Mouse (Mus musculus): ENCODE measurements at regions not wholly inside any gene's neighbourhood (a gene's known extent, or its start where the extent isn't known, plus 50 kb on each side); places are given as distances from the start of the nearest gene placed in this dataset.

DNA sequence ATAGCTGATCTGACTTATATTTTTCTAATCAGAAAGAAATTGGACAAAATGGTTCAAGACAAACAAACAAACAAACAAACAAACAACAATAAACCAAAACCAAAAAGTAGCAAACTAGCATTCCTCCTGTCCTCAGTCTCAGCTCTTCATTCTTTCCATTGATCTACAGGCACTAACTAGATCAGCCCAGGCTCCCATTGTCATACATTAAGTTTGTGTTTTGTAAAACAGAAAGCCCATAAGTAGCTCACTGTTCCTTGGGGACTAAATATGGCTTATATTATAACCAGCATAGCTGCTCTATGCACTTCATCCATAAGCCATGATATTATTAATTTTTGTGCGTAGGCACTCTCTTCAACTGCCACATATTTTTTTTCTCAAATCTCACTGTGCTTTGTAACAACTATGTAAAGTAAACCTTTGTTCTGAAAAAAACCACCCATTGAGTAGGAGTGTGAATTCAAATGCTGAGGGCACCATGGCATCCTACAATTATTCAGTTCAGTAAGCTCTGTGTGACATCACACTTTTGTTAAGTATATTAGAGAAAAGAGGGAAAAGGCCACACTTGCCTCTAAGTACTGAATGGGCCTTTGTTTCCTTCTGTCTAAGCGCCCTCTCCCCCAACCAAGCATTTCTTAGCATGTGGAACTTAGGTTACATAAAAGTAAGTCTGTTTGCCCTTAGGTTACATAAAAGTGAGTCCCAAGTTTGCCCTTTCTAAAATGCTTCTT lies 108.7 kb upstream of the Abcb5 start:
- Histone ChIP-seq H3K27ac (ENCODE audit: low read depth, low read length) (no peak overlapping the region), H3K4me2 (ENCODE audit: low read depth, low read length) (no peak overlapping the region), H3K36me3 (ENCODE audit: control insufficient read depth, insufficient read depth, low read length) (no peaks in the 10 kb centered on the region), H3K4me3 (ENCODE audit: low read depth, low read length) (no peak overlapping the region), H3K9me3 (ENCODE audit: control insufficient read depth, low read length) (no peaks in the 10 kb centered on the region), H3K9ac (replicated peaks; ENCODE audit: low read depth, low read length) (no peak overlapping the region), H3K4me1 (ENCODE audit: control insufficient read depth, insufficient read depth, low read length) (no peaks in the 10 kb centered on the region), H3K27me3 (ENCODE audit: control insufficient read depth, insufficient read depth, low read length) (no peaks in the 10 kb centered on the region)
- 16% methylated on average over 2 of the region's 2 CpGs for WGBS
- peak; percentile 66; the same call in 1 of the 2 replicates for ATAC-seq (ENCODE audit: low read depth)

DNA sequence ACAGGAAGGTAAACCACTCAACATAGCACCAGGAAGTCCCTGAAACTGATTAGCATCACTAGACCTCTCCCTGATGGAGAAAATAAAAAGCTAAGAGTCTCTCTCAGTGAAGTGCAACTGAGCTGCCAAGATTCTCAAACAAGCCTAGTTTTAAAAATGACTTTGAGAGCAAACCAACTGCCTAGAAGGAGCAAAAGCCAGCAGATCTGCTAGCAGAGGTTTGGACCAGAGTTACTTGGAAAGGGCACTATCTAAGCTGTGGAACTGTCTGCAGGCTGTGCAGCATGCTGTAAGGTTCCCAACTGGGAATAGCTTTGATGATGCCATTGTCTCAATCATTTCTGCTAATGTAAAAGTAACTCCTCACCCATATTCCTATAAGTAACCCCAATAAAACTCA lies 107.9 kb upstream of the Abcb5 start:
- ATAC-seq (ENCODE audit: low read depth): no peak
- no peak overlapping the region for H3K27ac ChIP-seq (ENCODE audit: low read depth, low read length)
- no peak overlapping the region for H3K4me3 ChIP-seq (ENCODE audit: low read depth, low read length)
- H3K36me3 ChIP-seq (ENCODE audit: control insufficient read depth, insufficient read depth, low read length): no peaks in the 10 kb centered on the region
- H3K4me1 ChIP-seq (ENCODE audit: control insufficient read depth, insufficient read depth, low read length): no peaks in the 10 kb centered on the region
- no peaks in the 10 kb centered on the region for H3K27me3 ChIP-seq (ENCODE audit: control insufficient read depth, insufficient read depth, low read length)
- H3K9ac ChIP-seq (replicated peaks; ENCODE audit: low read depth, low read length): no peak overlapping the region
- H3K4me2 ChIP-seq (ENCODE audit: low read depth, low read length): no peak overlapping the region
- no peaks in the 10 kb centered on the region for H3K9me3 ChIP-seq (ENCODE audit: control insufficient read depth, low read length)

DNA sequence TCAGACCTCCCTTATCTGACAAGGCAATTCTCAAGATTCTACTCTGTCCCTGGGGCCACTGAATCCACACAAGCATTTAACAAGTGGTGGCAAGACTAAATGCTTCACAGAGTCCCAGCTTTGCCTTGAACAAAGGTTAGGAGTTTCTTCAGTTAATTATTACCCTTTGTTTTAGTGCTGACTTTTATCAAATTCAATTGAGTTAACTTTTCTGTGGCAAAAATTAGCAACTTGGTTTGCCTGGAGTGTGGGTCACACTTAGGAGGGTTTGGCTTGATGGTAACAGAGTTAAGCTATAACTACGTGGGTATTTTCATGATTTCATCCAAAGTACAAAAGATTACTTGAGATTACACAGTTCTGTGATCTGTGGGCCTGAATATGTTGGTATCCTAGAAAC lies 104.7 kb upstream of the Abcb5 start:
- H3K36me3 ChIP-seq (ENCODE audit: control insufficient read depth, insufficient read depth, low read length): no peaks in the 10 kb centered on the region
- no peak overlapping the region for H3K27ac ChIP-seq (ENCODE audit: low read depth, low read length)
- no peaks in the 10 kb centered on the region for H3K27me3 ChIP-seq (ENCODE audit: control insufficient read depth, insufficient read depth, low read length)
- no peaks in the 10 kb centered on the region for H3K9me3 ChIP-seq (ENCODE audit: control insufficient read depth, low read length)
- no peak overlapping the region for H3K9ac ChIP-seq (replicated peaks; ENCODE audit: low read depth, low read length)
- H3K4me3 ChIP-seq (ENCODE audit: low read depth, low read length): no peak overlapping the region
- no peaks in the 10 kb centered on the region for H3K4me1 ChIP-seq (ENCODE audit: control insufficient read depth, insufficient read depth, low read length)
- WGBS: 88% methylated on average over 1 of the region's 1 CpGs
- no peak overlapping the region for H3K4me2 ChIP-seq (ENCODE audit: low read depth, low read length)
- no peak for ATAC-seq (ENCODE audit: low read depth)

DNA sequence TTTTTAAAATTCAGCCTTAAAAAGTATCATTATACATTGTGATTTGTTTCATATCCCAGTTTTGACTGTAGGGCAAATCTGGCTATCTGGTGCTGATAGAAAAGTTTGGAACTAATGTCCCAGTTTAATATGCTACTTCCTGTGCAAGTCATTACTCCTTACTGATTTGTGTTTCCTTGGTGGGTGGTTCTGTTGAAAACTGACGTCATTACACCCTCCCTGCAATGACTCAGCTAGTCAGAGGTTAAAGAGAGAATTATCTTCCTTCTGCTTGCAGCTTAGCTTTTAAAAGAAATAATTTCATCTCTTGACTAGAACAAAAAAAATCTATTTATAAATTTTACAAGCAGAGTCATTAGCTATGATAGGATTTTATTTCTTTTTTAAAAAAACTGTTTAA lies 104.2 kb upstream of the Abcb5 start:
- no peak overlapping the region for H3K27ac ChIP-seq (ENCODE audit: low read depth, low read length)
- no peaks in the 10 kb centered on the region for H3K4me1 ChIP-seq (ENCODE audit: control insufficient read depth, insufficient read depth, low read length)
- H3K27me3 ChIP-seq (ENCODE audit: control insufficient read depth, insufficient read depth, low read length): no peaks in the 10 kb centered on the region
- 26% methylated on average over 1 of the region's 1 CpGs for WGBS
- no peak overlapping the region for H3K4me2 ChIP-seq (ENCODE audit: low read depth, low read length)
- H3K9me3 ChIP-seq (ENCODE audit: control insufficient read depth, low read length): no peaks in the 10 kb centered on the region
- no peak overlapping the region for H3K9ac ChIP-seq (replicated peaks; ENCODE audit: low read depth, low read length)
- no peaks in the 10 kb centered on the region for H3K36me3 ChIP-seq (ENCODE audit: control insufficient read depth, insufficient read depth, low read length)
- H3K4me3 ChIP-seq (ENCODE audit: low read depth, low read length): no peak overlapping the region
- no peak for ATAC-seq (ENCODE audit: low read depth)

DNA sequence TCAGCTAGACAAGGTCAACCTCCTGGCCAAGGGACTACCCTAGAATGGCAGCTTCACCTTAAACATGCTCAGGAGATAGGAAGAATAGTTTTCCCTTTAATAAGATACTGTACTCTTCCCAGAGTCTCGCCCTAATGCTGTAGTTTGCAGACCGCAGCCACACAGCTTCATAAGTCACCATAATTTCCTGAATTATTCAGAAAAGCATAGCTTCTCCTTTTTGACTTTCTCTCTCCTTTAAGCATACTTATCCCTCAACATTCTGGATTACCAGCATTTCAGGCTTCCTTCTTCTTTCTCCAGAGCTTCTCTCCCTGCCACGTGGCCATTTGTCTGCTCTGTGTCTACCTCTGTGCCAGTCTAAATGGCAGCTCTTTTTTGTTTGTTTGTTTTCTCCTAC lies 103.5 kb upstream of the Abcb5 start:
- H3K36me3 ChIP-seq (ENCODE audit: control insufficient read depth, insufficient read depth, low read length): no peaks in the 10 kb centered on the region
- no peak for ATAC-seq (ENCODE audit: low read depth)
- H3K27ac ChIP-seq (ENCODE audit: low read depth, low read length): no peak overlapping the region
- WGBS: 80% methylated on average over 3 of the region's 3 CpGs
- no peaks in the 10 kb centered on the region for H3K9me3 ChIP-seq (ENCODE audit: control insufficient read depth, low read length)
- H3K4me1 ChIP-seq (ENCODE audit: control insufficient read depth, insufficient read depth, low read length): no peaks in the 10 kb centered on the region
- H3K9ac ChIP-seq (replicated peaks; ENCODE audit: low read depth, low read length): no peak overlapping the region
- H3K27me3 ChIP-seq (ENCODE audit: control insufficient read depth, insufficient read depth, low read length): no peaks in the 10 kb centered on the region
- no peak overlapping the region for H3K4me3 ChIP-seq (ENCODE audit: low read depth, low read length)
- no peak overlapping the region for H3K4me2 ChIP-seq (ENCODE audit: low read depth, low read length)

DNA sequence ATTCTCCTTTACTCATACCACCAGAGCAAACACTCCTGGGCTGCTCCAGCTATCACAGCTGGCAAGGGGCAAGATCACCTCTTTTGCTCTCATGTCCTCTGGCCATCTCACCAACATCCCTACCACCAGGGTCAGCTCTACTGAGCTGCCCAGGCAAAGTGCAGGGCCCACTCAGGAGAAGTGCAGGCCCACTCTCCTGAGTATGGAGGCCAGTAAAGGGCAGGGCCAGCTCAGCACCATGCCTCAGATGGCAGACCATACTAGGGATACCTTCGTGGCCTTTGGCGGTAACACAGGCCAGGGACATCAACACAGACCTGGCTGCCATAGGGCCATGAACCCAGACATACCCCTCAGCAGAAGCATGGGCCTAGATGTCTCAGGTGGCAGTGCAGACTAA lies 101.9 kb upstream of the Abcb5 start:
- Histone ChIP-seq H3K4me3 (ENCODE audit: low read depth, low read length) (no peak overlapping the region), H3K27ac (ENCODE audit: low read depth, low read length) (no peak overlapping the region), H3K36me3 (ENCODE audit: control insufficient read depth, insufficient read depth, low read length) (no peaks in the 10 kb centered on the region), H3K9ac (replicated peaks; ENCODE audit: low read depth, low read length) (no peak overlapping the region), H3K4me2 (ENCODE audit: low read depth, low read length) (no peak overlapping the region), H3K27me3 (ENCODE audit: control insufficient read depth, insufficient read depth, low read length) (no peaks in the 10 kb centered on the region), H3K4me1 (ENCODE audit: control insufficient read depth, insufficient read depth, low read length) (no peaks in the 10 kb centered on the region), H3K9me3 (ENCODE audit: control insufficient read depth, low read length) (no peaks in the 10 kb centered on the region)
- ATAC-seq (ENCODE audit: low read depth): no peak
- WGBS: 100% methylated on average over 2 of the region's 2 CpGs

DNA sequence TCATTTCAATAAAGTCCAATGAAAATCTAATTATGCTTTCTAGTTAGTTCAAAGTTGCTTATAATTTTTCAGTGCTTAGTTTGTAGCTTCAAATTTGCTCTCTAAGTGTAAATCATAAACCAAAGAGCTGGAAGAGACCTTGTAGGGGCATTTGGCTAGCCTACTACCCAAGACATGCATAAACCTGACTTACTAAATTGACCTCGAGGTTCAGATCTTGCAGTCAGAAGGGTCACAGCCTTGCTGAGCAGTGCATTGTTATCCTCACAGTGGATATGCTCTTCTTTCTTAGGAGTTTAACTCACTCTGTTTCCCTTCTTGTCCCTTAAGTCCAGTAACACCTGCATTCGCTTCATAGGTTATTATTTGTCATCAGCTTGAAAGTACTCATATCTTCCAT lies 96.7 kb upstream of the Abcb5 start:
- Histone ChIP-seq H3K4me2 (ENCODE audit: low read depth, low read length) (no peak overlapping the region), H3K36me3 (ENCODE audit: control insufficient read depth, insufficient read depth, low read length) (no peaks in the 10 kb centered on the region), H3K27ac (ENCODE audit: low read depth, low read length) (no peak overlapping the region), H3K9me3 (ENCODE audit: control insufficient read depth, low read length) (no peaks in the 10 kb centered on the region), H3K4me1 (ENCODE audit: control insufficient read depth, insufficient read depth, low read length) (no peaks in the 10 kb centered on the region), H3K4me3 (ENCODE audit: low read depth, low read length) (no peak overlapping the region), H3K9ac (replicated peaks; ENCODE audit: low read depth, low read length) (no peak overlapping the region), H3K27me3 (ENCODE audit: control insufficient read depth, insufficient read depth, low read length) (no peaks in the 10 kb centered on the region)
- no peak for ATAC-seq (ENCODE audit: low read depth)
- 85% methylated on average over 2 of the region's 2 CpGs for WGBS

DNA sequence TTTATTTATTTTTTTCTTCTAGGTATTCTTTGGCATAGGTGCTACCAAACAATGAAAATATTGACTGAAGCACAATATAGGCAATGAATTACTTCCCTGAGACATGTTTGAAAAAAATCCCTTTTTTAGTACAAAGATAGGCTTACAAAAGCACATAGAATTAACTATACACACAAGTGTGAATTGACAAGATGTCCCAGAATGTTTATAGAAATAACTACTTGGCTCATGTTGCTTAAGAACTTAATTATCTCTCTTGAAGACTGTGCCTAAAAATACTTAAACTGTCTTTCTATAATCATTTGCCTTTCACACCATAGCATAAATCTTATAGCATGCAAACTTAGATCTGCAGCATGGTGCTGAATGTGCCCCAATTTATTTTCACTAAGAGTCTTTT lies 96.3 kb upstream of the Abcb5 start:
- H3K27ac ChIP-seq (ENCODE audit: low read depth, low read length): no peak overlapping the region
- H3K36me3 ChIP-seq (ENCODE audit: control insufficient read depth, insufficient read depth, low read length): no peaks in the 10 kb centered on the region
- H3K4me2 ChIP-seq (ENCODE audit: low read depth, low read length): no peak overlapping the region
- H3K27me3 ChIP-seq (ENCODE audit: control insufficient read depth, insufficient read depth, low read length): no peaks in the 10 kb centered on the region
- H3K9ac ChIP-seq (replicated peaks; ENCODE audit: low read depth, low read length): no peak overlapping the region
- no peaks in the 10 kb centered on the region for H3K4me1 ChIP-seq (ENCODE audit: control insufficient read depth, insufficient read depth, low read length)
- no peak for ATAC-seq (ENCODE audit: low read depth)
- no peaks in the 10 kb centered on the region for H3K9me3 ChIP-seq (ENCODE audit: control insufficient read depth, low read length)
- H3K4me3 ChIP-seq (ENCODE audit: low read depth, low read length): no peak overlapping the region

DNA sequence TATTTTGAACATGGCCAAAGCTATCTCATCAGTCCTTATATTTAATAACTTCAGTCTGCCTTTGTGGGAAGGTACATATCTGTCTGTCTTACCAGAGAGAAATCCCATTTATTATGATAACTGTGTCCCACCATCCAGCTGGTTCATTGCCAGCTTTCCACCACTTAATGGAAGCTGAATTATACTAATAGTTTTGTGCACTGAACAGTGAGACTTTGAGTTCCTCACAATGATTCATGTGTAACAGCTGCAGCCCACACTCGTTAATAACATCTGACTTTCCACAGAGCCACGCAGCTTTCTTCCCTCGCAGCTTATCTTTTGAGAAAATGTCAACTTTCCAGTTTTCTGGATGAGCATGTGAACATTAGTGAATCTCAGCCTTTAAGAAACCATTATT lies 88.3 kb upstream of the Abcb5 start:
- 18% methylated on average over 3 of the region's 3 CpGs for WGBS
- Histone ChIP-seq H3K27ac (ENCODE audit: low read depth, low read length) (no peak overlapping the region), H3K27me3 (ENCODE audit: control insufficient read depth, insufficient read depth, low read length) (no peaks in the 10 kb centered on the region), H3K4me3 (ENCODE audit: low read depth, low read length) (no peak overlapping the region), H3K9ac (replicated peaks; ENCODE audit: low read depth, low read length) (no peak overlapping the region), H3K36me3 (ENCODE audit: control insufficient read depth, insufficient read depth, low read length) (no peaks in the 10 kb centered on the region), H3K9me3 (ENCODE audit: control insufficient read depth, low read length) (no peaks in the 10 kb centered on the region), H3K4me2 (ENCODE audit: low read depth, low read length) (no peak overlapping the region), H3K4me1 (ENCODE audit: control insufficient read depth, insufficient read depth, low read length) (no peaks in the 10 kb centered on the region)
- ATAC-seq (ENCODE audit: low read depth): no peak; the same call in 1 of the 2 replicates

Data from neural tube, embryonic 14.5 days (tissue).